Mouse (Mus musculus): ENCODE data around the gene Swt1.

DNA sequence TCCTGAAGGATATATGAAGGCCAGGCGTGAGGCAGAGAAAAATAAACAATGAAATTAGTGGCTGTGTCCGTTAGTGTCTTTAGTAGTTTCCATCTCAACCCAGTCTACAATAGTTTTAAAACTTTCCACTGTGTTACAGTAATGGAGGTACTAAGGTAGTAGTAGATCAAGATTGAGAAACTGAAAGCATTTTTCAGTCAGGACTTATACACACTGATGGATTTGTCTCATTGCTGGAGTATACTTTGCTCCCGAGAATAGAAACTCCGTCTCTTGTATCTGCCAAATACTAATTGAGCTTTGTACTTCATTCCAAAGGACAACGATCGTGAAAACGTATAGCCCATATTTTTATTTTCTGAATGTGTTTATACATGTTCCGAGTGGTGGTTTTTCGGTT is 1.1 kb upstream of the Swt1 start:
- TF ChIP-seq CTCF (IDR thresholded peaks at IDR 0.05; ENCODE audit: borderline replicate concordance, insufficient read depth, low read depth, low read length) = no peak
- no peak for TF ChIP-seq POLR2A (IDR thresholded peaks at IDR 0.05; ENCODE audit: borderline replicate concordance, insufficient read depth, low read length)

Data from cerebellum, adult 2 months (tissue).